Mouse (Mus musculus): ENCODE data around the gene Tmem213. TPM values are rescaled to one million over a fixed set of nuclear protein-coding genes. Genes with fewer than 3 reads are reported as not detected.

The Tmem213 gene
- total and polyA plus RNA-seq, 2 experiments from 2014 or later, result not detected

DNA sequence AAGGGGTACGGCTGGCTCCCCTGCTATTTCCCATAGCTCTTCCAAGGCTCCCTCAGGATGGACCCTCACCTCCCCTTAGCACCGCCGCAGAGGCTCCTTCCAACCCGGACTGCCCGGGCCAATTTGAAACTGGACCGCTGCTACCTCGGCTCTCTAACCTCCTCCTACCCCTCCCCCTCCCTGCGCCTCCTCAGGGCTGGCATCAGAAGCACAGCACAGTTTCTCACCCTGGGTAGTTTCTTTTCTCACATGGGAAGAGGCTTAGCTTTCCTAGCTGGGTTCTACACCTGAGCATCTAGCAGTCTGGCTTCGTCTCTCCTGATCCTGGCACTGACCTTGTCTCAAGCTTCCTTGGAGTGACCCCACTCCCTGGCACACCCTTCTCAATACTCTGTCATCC is 816 bp downstream of the Tmem213 start:
- no peaks in the 10 kb centered on the region for H3K36me3 ChIP-seq (ENCODE audit: insufficient read depth, low read length)
- H3K4me3 ChIP-seq (ENCODE audit: low read length), result no peak overlapping the region
- TF ChIP-seq CTCF (IDR thresholded peaks at IDR 0.05; ENCODE audit: low read depth), result no peak
- 18% methylated on average over 9 of the region's 9 CpGs for WGBS
- no peak overlapping the region for H3K9ac ChIP-seq (replicated peaks; ENCODE audit: low read length)
- no peak overlapping the region for H3K4me2 ChIP-seq (ENCODE audit: low read depth, low read length)
- DNase-seq (ENCODE audit: low spot score) (no peak), ATAC-seq (no peak)
- H3K27me3 ChIP-seq (ENCODE audit: insufficient read depth, low read length), result no peaks in the 10 kb centered on the region
- no peak overlapping the region for H3K27ac ChIP-seq
- no peaks in the 10 kb centered on the region for H3K9me3 ChIP-seq (ENCODE audit: low read length)
- no peaks in the 10 kb centered on the region for H3K4me1 ChIP-seq (ENCODE audit: insufficient read depth, low read length)

DNA sequence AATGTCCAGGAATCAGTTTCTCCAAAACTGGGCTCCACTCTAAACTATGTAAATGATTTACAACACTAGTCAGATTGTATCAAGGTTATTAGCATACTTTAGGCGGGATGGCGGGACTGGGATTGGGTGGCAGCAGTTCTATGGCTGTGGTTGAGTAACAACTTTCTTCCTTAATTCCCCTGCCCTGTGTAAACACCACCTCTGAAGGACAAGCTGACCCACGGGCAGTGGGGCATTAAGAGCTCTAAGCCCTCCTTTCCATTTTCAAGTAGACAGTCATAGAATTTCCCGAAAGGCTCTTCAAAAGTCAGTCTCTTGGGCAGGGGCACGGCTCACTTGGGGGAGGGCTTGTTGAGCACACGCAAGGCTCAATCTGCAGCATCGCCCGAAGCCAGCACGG is 1.8 kb downstream of the Tmem213 start:
- Histone ChIP-seq H3K9me3 (ENCODE audit: low read length) (no peaks in the 10 kb centered on the region), H3K36me3 (ENCODE audit: insufficient read depth, low read length) (no peaks in the 10 kb centered on the region), H3K4me3 (ENCODE audit: low read length) (no peak overlapping the region), H3K27ac (no peak overlapping the region), H3K9ac (replicated peaks; ENCODE audit: low read length) (no peak overlapping the region), H3K4me2 (ENCODE audit: low read depth, low read length) (no peak overlapping the region), H3K4me1 (ENCODE audit: insufficient read depth, low read length) (no peaks in the 10 kb centered on the region), H3K27me3 (ENCODE audit: insufficient read depth, low read length) (no peaks in the 10 kb centered on the region)
- ATAC-seq (no peak), DNase-seq (ENCODE audit: low spot score) (no peak)
- TF ChIP-seq CTCF (IDR thresholded peaks at IDR 0.05; ENCODE audit: low read depth), result no peak
- WGBS, result 81% methylated on average over 9 of the region's 9 CpGs

DNA sequence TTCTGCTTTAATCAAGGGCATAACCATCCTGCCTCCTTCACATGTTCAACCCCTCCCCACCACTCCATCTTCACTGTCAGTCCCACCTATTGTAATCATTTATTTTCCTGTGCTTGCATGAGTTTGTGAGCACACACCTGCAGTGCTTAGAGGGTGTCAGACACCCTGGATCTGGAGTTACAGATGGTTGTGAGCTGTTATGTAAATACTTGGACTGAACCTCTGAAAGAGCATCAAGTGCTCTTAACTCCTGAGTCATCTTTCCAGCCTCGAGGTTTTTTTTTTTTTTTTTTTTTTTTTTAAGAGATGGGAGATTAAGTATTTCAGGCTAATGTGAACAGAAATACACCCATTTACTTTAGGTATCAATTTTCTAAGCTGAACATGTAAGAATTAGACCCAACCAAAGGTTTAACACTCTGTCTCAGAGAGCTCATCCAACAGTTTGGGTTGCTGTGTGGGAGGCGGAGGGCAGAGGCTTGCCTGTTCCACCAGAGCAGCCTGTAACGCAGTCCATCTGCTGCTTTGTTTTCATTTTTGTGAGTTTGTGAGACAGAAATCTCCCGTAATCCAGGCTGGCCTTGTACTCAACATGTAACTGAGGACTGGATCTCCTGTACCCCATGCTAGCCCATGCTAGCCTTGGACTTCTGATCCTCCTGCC is 7.2 kb downstream of the Tmem213 start:
- Histone ChIP-seq H3K9ac (replicated peaks; ENCODE audit: low read length) (no peak overlapping the region), H3K4me1 (ENCODE audit: insufficient read depth, low read length) (no peaks in the 10 kb centered on the region), H3K4me3 (ENCODE audit: low read length) (no peak overlapping the region), H3K27me3 (ENCODE audit: insufficient read depth, low read length) (no peaks in the 10 kb centered on the region), H3K9me3 (ENCODE audit: low read length) (no peaks in the 10 kb centered on the region), H3K4me2 (ENCODE audit: low read depth, low read length) (no peak overlapping the region), H3K27ac (no peak overlapping the region), H3K36me3 (ENCODE audit: insufficient read depth, low read length) (no peaks in the 10 kb centered on the region)
- ATAC-seq (no peak), DNase-seq (ENCODE audit: low spot score) (no peak)
- WGBS, result 64% methylated on average over 4 of the region's 4 CpGs
- TF ChIP-seq CTCF (IDR thresholded peaks at IDR 0.05; ENCODE audit: low read depth), result no peak

DNA sequence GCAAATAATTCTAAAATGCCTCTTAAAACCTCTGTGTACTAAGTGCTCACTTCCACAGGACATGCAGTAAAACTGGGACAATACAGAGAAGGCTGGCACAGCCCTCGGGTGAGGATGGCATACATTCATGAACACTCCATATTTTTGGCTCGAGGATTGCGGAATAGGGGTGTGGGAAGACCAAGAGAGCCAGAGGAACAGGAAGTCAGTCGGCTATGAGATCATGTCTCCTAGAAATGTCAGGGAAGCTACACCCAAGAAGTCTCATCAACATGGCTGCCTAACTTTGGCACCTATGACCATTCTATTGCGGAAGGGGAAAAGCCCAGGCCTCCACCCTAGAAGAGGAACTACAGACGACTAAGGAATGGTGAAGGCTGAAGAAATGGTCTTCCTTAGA is 9.3 kb downstream of the Tmem213 start:
- WGBS, result 91% methylated on average over 6 of the region's 6 CpGs
- Histone ChIP-seq H3K4me1 (ENCODE audit: insufficient read depth, low read length) (no peaks in the 10 kb centered on the region), H3K27me3 (ENCODE audit: insufficient read depth, low read length) (no peaks in the 10 kb centered on the region), H3K9me3 (ENCODE audit: low read length) (no peaks in the 10 kb centered on the region), H3K36me3 (ENCODE audit: insufficient read depth, low read length) (no peaks in the 10 kb centered on the region), H3K4me2 (ENCODE audit: low read depth, low read length) (no peak overlapping the region), H3K27ac (no peak overlapping the region), H3K9ac (replicated peaks; ENCODE audit: low read length) (no peak overlapping the region), H3K4me3 (ENCODE audit: low read length) (no peak overlapping the region)
- TF ChIP-seq CTCF (IDR thresholded peaks at IDR 0.05; ENCODE audit: low read depth), result no peak
- DNase-seq (ENCODE audit: low spot score) (no peak), ATAC-seq (no peak)

DNA sequence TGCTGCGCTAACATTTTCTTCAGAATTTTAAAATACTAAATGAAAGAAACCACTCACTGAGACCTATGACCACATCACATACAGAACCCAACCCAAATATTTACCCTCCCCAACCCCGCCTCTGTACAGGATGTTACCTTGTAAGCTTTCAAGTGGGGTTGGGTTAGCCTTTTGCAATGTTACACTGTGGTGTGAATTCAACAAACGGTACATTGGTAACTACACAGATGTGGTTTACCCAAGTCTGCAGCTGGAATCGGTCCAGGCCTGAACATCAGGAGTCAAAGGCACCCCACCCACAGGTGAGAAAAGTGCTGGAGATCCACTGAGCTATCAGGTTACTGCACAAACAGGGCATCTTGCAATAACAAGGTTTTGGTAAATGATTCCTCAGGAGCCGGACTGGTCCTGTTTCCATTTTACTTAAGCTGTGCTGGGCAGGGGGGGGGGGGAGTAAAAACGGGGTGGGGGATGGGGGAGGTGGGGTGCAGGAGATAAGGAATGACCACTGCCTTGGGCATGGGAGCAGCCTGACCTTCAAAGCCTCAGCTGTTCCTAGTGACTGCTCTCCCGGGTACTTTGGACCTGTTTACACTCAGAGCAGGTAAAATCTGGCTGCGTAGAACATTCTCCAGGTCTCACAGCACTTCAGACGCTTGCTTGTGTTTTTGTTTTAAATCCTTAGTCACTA is 11.8 kb downstream of the Tmem213 start:
- Histone ChIP-seq H3K27ac (no peak overlapping the region), H3K27me3 (ENCODE audit: insufficient read depth, low read length) (no peaks in the 10 kb centered on the region), H3K9me3 (ENCODE audit: low read length) (no peaks in the 10 kb centered on the region), H3K4me3 (ENCODE audit: low read length) (no peak overlapping the region), H3K9ac (replicated peaks; ENCODE audit: low read length) (no peak overlapping the region), H3K4me2 (ENCODE audit: low read depth, low read length) (no peak overlapping the region), H3K4me1 (ENCODE audit: insufficient read depth, low read length) (no peaks in the 10 kb centered on the region), H3K36me3 (ENCODE audit: insufficient read depth, low read length) (peaks cover 4% of the 10 kb centered on the region; the same call in 1 of the 2 replicates)
- WGBS, result 81% methylated on average over 9 of the region's 9 CpGs
- TF ChIP-seq CTCF (IDR thresholded peaks at IDR 0.05; ENCODE audit: low read depth), result no peak
- no peak for ATAC-seq
- DNase-seq (ENCODE audit: low spot score), result no peak

DNA sequence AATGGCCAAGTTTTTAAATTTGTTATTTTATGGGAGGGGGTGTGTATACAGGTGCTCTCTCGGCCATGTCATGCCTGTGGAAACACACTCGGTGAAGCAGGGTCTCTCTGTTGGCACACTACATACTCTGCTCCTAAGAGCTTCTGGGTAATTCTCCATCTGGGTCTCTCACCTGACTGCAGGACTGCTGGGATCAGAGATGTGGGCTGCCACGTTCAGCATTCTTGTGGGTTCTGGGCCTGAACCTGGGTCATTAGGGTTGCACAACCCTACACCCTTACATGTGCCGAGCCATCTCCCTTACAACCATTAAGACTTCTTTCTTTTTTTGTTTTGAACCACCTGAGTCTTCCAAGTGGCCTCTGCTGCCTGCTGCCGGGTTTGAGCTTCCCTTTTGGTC is 12.8 kb downstream of the Tmem213 start:
- DNase-seq (ENCODE audit: low spot score) (no peak), ATAC-seq (peak; percentile 30; the same call in 1 of the 2 replicates)
- H3K4me1 ChIP-seq (ENCODE audit: insufficient read depth, low read length), result no peaks in the 10 kb centered on the region
- no peak overlapping the region for H3K4me3 ChIP-seq (ENCODE audit: low read length)
- no peak overlapping the region for H3K9ac ChIP-seq (replicated peaks; ENCODE audit: low read length)
- no peaks in the 10 kb centered on the region for H3K9me3 ChIP-seq (ENCODE audit: low read length)
- H3K36me3 ChIP-seq (ENCODE audit: insufficient read depth, low read length), result peaks cover 5% of the 10 kb centered on the region; the same call in 1 of the 2 replicates
- 84% methylated on average over 5 of the region's 5 CpGs for WGBS
- no peak overlapping the region for H3K27ac ChIP-seq
- H3K27me3 ChIP-seq (ENCODE audit: insufficient read depth, low read length), result no peaks in the 10 kb centered on the region
- H3K4me2 ChIP-seq (ENCODE audit: low read depth, low read length), result no peak overlapping the region
- TF ChIP-seq CTCF (IDR thresholded peaks at IDR 0.05; ENCODE audit: low read depth), result no peak

DNA sequence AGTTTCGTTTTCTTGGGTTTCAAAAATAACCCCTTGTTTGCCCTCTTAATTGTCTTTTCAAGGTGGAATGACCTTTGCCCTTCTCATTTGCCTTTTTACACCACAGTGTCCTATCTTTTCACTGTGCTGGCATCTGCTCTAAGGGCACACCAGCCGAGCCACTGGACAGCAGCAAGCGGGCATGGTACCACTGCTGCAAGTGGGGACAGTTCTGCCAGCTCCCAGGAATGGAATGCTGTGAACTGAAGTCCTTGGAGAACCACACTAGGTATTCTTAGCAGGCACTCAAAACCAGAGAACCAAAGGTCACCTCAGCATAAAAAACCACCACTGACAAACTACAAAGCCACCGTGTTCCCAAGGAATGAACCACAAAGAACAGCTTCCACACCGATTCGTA is 13.7 kb downstream of the Tmem213 start:
- H3K4me1 ChIP-seq (ENCODE audit: insufficient read depth, low read length), result no peaks in the 10 kb centered on the region
- no peak overlapping the region for H3K9ac ChIP-seq (replicated peaks; ENCODE audit: low read length)
- DNase-seq (ENCODE audit: low spot score), result no peak
- H3K4me2 ChIP-seq (ENCODE audit: low read depth, low read length), result no peak overlapping the region
- no peaks in the 10 kb centered on the region for H3K27me3 ChIP-seq (ENCODE audit: insufficient read depth, low read length)
- no peak for TF ChIP-seq CTCF (IDR thresholded peaks at IDR 0.05; ENCODE audit: low read depth)
- WGBS, result 58% methylated on average over 6 of the region's 6 CpGs
- H3K27ac ChIP-seq, result no peak overlapping the region
- no peaks in the 10 kb centered on the region for H3K9me3 ChIP-seq (ENCODE audit: low read length)
- no peak overlapping the region for H3K4me3 ChIP-seq (ENCODE audit: low read length)
- H3K36me3 ChIP-seq (ENCODE audit: insufficient read depth, low read length), result peaks cover 13% of the 10 kb centered on the region; the same call in 1 of the 2 replicates
- no peak for ATAC-seq
